Mouse (Mus musculus) layer of hippocampus, adult 18-20 months (tissue): ENCODE data around the gene L3mbtl3. TPM values are rescaled to one million over a fixed set of nuclear protein-coding genes. Genes with fewer than 3 reads are reported as not detected.

Experiments
- DNase-seq, 2 experiments: peaks; one replicate each; pipeline ENCODE4 v3.0.0; 2022; ENCODE audit warnings: low spot score in 2 of 2
- microRNA-seq, 2 experiments: library from miRNA; unstranded; fragments of <30 nt; microRNA quantifications; one replicate each; pipeline ENCODE4 v1.2.0; 2021
- total RNA-seq, 2 experiments: library from RNA; stranded (reverse); gene quantifications; 2 replicates each; pipeline ENCODE4 v1.2.3; 2021

L3mbtl3 gene
- total RNA-seq, 2 experiments from 2014 or later: 15.7 to 19.0 TPM

GRCm38 (mm10) chr10:26249426-26250165, 126.2 kb downstream of the L3mbtl3 start:
- DNase-seq: peak; percentile 36 to 62

- no peak for DNase-seq
These were observed 131.3 kb downstream of the L3mbtl3 start for GRCm38 (mm10) chr10:26244466-26244865.

- no peak for DNase-seq
These were observed 132.6 kb downstream of the L3mbtl3 start for GRCm38 (mm10) chr10:26243203-26243602.

GRCm38 (mm10) chr10:26239090-26239489, 136.7 kb downstream of the L3mbtl3 start:
- DNase-seq: no peak

GRCm38 (mm10) chr10:26238559-26238958, 137.2 kb downstream of the L3mbtl3 start:
- DNase-seq: no peak

- no peak for DNase-seq
These were observed 143.6 kb downstream of the L3mbtl3 start for GRCm38 (mm10) chr10:26232071-26232653.

- no peak for DNase-seq
These were observed 146.3 kb downstream of the L3mbtl3 start, which contains the start of gene Samd3 for GRCm38 (mm10) chr10:26229488-26229887. TSS of gene Samd3 (plus strand) at chr10:26229707.

GRCm38 (mm10) chr10:26228187-26228586, 147.6 kb downstream of the L3mbtl3 start:
- no peak for DNase-seq

- no peak for DNase-seq
These were observed 149.0 kb downstream of the L3mbtl3 start for GRCm38 (mm10) chr10:26226734-26227133.

- DNase-seq: no peak
These were observed 149.5 kb downstream of the L3mbtl3 start for GRCm38 (mm10) chr10:26226241-26226640.

Small RNAs within 50 kb of the gene (microRNA-seq; reads per million reads assigned to microRNA genes)
- 0 reads per million in 2 experiments for gene Gm27754

Other genes with a start within 250 kb of the L3mbtl3 start
- not detected for gene Samd3, start 146.3 kb downstream of the L3mbtl3 start, total RNA-seq